Mouse (Mus musculus) hematopoietic stem cell, adult 5-6 weeks (primary cell): ENCODE measurements around the gene Arhgap25. TPM values are rescaled to one million over a fixed set of nuclear protein-coding genes. Genes with fewer than 3 reads are reported as not detected.
"Not testable (repeated sequence)": the region's sequence is repeated elsewhere in the genome, so short reads cannot be mapped to it uniquely, and the experiment has no call there.

ENCODE experiments used
- ATAC-seq, 2 experiments: fragments of 125-278 bp in 1 of 2; replicated peaks in 1 of 2; 2 replicates each; pipeline ENCODE4 v1.8.0; 2016 to 2017; ENCODE audit warnings: inconsistent platforms in 2 of 2, mild to moderate bottlenecking in 2 of 2, moderate number of reproducible peaks in 2 of 2, low read depth in 1 of 2, moderate TSS enrichment in 1 of 2; ENCODE audit not compliant: low FRiP score in 2 of 2, poor library complexity in 2 of 2, severe bottlenecking in 2 of 2, insufficient read depth in 1 of 2, low TSS enrichment in 1 of 2
- total RNA-seq: library from RNA; stranded (forward); fragments of 172-1452, 232-1000 nt; gene quantifications from 2 replicates; pipeline ENCODE4 v1.2.3, GENCODE M21; 2017

Gene Arhgap25
- total RNA-seq, 1 experiment from 2014 or later: 59.3 TPM

DNA sequence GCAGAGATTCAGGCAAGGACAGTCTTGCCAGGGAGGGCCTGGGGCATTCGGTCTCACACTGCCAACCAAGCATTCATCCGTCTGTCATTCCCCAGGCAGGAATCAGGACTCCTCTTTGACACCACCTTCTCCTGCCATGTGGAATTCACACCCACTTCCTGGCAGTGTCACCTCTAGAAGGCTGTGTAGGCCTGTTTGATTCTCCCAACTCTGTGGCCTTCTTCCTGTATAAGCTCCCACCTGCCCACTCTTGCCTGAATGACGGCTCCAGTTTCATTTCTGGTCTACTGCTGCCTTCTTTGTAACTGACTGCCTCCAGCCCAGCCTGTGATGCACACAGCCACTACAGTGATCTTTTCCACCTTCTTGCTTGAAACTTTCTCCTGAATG, 49.2 kb downstream of the Arhgap25 start:
- no peak for ATAC-seq

DNA sequence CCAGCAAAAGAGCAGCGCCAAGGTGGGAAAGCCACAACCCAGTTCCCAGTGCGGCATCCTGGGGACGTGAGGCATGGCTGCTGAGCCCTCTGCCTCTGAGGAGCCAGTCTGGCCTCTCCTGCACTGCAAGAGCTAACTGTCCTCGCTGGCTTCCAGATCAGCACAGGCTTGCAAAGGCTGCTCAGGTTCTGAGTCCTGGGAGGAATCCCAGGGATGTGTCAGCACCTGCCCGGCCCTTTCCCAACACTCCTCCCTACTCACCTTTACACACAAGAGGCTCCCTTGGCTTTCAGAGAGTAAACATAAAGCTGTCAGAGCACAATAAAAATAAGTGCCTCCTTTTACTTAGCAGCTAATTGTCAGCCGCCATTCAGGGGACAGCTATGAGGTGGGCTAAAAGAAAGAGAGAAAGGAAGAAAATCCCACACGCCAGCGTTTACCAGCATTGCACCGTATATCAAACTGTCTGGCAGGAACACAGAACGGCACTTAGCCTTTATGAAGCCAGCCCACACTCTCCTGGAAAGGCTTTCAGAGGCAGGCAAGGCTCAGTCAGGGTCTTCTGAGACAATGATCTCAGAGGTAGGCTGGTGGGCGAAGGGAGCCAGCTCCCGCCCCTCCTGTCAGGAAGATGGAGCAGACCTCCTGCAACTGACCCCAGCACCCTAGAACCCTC, 49.7 kb downstream of the Arhgap25 start:
- ATAC-seq: no peak

GRCm38 (mm10) chr6:87479291-87479999, 53.6 kb downstream of the Arhgap25 start:
- ATAC-seq: no peak

DNA sequence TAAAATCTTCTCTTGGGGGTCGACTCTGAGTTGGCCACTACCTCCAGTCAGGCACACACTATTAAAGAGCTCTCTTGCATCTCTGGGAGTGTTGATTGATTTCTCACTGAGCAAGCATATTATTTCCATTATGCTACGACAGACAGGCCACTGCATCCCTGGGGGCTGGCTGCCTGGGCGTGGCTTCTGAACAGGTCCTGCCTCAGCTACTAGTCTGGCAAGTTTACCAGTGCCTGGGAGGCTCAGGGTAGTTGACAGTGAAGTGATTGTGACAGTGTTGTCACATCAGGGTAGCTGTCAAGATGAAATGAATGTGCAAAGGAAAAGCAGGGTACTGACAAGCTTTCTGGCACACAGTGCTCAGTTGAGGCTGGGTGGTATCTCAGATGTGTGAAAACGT, 54.2 kb downstream of the Arhgap25 start:
- no peak for ATAC-seq

DNA sequence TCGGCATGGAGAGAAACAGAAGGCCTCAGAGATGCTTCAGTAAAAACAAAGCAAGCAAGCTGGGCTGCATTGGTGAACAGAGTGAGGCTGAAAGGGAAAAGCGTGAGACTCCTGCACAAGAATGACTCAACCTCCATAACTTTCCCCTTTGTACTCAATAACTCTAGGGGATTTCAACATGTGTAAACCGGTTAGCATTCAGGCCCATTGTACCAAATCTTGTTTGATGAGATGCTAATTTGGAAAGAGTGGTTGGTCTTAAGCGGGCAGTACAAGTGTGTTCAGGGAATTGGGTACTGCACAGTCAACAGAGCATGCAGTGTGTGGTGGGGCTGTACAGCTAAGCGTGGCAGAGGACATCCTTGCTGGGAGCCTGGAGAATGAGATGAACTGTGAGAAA, 57.8 kb downstream of the Arhgap25 start:
- ATAC-seq: no peak

DNA sequence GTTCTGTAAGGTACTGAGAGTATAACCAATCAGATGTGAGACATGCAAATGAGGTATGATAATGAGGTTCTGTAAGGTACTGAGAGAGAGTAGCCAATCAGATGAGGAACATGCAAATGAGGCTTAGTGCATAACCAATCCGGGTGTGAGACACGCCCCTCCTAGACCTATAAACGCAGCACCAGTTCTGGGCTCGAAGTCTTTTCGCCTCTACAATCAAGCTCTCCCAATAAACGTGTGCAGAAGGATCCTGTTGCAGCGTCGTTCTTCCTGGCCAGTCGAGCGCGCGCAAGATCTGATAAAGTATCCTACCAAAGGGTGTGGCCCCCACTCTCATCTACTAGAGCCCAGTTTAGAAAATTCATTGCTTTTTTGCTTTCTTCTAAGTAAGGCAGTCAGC, 63.0 kb downstream of the Arhgap25 start:
- ATAC-seq: not testable (repeated sequence)

- ATAC-seq: no peak
These were observed 64.7 kb downstream of the Arhgap25 start for GRCm38 (mm10) chr6:87468372-87468771.

- ATAC-seq: no peak
These were observed 65.7 kb downstream of the Arhgap25 start for GRCm38 (mm10) chr6:87467373-87467772.

GRCm38 (mm10) chr6:87466221-87466620, 66.8 kb downstream of the Arhgap25 start:
- ATAC-seq: peak; percentile 75 to 78

DNA sequence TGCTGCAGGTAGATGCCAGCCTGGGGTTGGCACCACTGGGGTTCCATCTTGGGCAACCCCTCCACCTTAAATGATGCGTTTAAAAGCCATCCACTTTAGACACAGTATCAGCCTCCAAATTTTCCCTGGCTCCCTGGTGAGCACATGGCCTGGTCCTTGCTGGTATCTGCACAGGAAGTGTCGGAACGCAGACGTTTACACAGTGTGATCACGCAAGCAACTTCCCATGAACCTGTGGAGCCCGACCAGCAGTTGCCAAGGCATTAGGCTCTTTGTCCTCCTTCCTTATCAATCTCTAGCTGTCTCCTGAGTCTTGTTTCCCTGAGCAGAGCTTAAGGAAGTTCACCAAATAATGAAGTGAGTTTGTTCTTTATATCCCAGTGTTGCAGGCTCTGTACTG, 77.6 kb downstream of the Arhgap25 start:
- ATAC-seq: no peak

DNA sequence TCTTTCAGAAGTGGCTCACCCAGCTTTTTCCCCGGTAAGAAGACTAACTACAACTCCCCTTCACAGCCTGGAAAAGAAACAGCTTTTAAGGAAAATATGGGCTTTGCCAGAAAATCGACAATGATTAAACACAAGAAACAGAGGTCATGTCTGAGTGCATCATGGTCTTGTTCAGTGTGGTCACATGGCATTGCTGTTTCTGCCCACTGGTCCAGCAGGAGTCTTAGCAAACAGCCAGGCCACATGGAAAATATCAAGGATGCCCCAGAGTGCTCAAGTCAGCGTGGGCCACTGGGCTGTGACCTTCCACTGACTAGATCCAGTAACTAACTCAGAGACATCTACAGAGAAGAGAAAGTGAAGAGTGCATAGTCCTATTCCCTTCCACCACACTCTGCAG, 81.3 kb downstream of the Arhgap25 start:
- ATAC-seq: no peak

GRCm38 (mm10) chr6:87451016-87451415, 82.0 kb downstream of the Arhgap25 start:
- ATAC-seq: peak; percentile 25 to 38; a peak in 1 of 4 replicates

GRCm38 (mm10) chr6:87449534-87449933, 83.5 kb downstream of the Arhgap25 start:
- ATAC-seq: no peak

DNA sequence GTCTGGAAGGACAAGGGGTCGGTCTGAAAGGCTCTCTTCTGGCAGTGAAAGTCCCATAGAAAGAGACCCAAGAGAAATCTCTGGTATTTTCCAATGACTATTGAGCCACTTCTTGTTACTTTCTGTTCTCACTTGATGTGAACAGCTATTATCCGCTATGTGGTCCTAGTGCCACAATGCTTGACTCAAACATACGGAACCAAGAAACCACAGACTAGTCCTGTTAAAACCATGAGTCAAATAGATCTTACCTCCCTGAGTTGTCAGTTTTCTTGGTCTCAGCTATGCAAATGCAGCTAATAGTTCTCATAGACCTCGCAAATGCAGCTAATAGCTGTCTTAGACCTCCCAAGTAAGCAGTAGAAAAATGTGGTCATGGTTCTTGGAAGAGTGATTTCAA, 85.8 kb downstream of the Arhgap25 start:
- peak; percentile 39 to 57; a peak in 2 of 4 replicates for ATAC-seq

DNA sequence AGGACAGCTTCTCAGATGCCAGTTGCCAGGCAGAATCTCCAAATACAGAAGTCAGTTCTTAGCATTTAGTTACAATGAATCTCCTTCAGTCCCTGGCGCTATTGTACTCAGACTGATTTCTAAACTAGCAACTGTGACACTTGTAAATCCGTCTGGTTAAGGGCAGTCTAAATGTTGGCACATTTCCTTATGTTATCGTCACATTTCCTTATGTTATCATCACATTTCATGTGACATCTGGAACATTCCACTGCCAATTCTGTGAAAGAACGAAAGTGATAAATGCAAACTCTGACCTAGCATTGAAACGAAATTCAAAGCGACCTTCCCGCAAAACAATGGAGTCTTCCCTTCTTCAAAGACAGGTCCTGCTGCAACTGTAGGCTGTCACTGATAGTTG, 87.8 kb downstream of the Arhgap25 start:
- ATAC-seq: no peak

- no peak for ATAC-seq
These were observed 89.8 kb downstream of the Arhgap25 start for GRCm38 (mm10) chr6:87443253-87443652.

- ATAC-seq: peak; percentile 14 to 56; a peak in 2 of 4 replicates
These were observed 96.3 kb downstream of the Arhgap25 start for GRCm38 (mm10) chr6:87436745-87437144.

- ATAC-seq: no peak
These were observed 97.3 kb downstream of the Arhgap25 start for GRCm38 (mm10) chr6:87435791-87436190.
